Mouse (Mus musculus): ENCODE data around the gene Mgrn1. TPM values are rescaled to one million over a fixed set of nuclear protein-coding genes. Genes with fewer than 3 reads are reported as not detected.

The Mgrn1 gene
- polyA plus RNA-seq, 1 experiment from 2014 or later = 57.8 TPM

DNA sequence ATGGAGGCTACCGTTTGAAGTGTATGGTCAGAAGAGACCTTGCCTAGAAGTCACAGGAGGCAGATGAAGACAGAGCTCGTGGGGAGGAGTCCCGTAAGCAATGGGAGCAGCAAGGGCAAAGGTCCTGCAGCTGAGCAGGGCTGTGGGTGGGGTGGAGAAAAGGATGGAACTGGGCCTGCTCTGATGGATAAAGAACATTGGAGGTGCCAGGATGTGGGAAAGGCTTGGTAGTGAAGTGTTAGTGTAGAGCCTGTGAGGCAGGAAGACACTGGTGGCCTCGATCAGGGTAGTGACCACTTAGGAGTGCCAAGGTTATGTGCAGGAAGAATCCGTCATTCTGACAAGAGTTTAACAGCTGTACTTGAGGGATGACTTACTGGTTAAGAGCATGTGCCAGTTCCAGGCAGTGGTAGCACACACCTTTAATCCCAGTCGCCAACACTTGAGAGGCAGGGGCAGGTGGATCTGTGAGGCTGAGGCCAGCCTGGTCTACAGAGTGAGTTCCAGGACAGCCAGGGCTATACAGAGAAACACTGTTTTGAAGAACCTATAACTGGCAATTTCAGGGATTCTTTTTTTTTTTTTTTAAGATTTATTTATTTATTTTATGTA, 17.5 kb downstream of the Mgrn1 start:
- Histone ChIP-seq H3K9ac (ENCODE audit: low read depth, low read length) (no peak overlapping the region), H3K4me1 (replicated peaks; ENCODE audit: control insufficient read depth, insufficient read depth, low read length) (no peaks in the 10 kb centered on the region), H3K4me2 (replicated peaks; ENCODE audit: low read depth) (no peak overlapping the region), H3K36me3 (ENCODE audit: control insufficient read depth, insufficient read depth) (0 out of 2 replicates have a peak, but pooled peaks cover 13% of the 10 kb centered on the region), H3K27me3 (replicated peaks; ENCODE audit: control insufficient read depth, insufficient read depth, low read length) (no peaks in the 10 kb centered on the region), H3K4me3 (ENCODE audit: low read depth, low read length) (no peak overlapping the region), H3K27ac (ENCODE audit: low read depth, low read length) (no peak overlapping the region), H3K9me3 (ENCODE audit: control insufficient read depth) (no peaks in the 10 kb centered on the region)
- no peak for TF ChIP-seq CTCF (IDR thresholded peaks at IDR 0.05; ENCODE audit: low read depth)
- 39% methylated on average over 6 of the region's 6 CpGs for WGBS
- ATAC-seq = peak; percentile 72

DNA sequence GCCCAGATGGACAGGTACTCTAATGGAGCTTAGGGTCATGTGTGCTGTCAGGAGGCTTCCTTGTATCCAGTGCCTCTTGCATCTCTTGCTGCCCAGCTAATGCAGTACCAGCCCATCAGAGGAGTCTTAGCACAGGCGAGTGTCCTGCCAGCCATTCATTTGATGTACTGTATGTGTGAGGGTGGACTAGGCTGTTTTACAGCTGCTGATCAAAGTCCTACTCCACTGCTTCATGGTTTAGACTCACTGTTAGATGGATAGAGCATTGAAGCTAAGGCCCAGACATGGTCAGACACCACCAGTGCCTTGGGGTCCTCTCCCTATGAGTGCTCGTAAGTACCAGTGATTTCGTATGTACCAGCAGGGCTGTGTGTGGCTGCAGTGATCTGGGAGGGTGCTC, 18.8 kb downstream of the Mgrn1 start:
- ATAC-seq = peak; percentile 61
- TF ChIP-seq CTCF (IDR thresholded peaks at IDR 0.05; ENCODE audit: low read depth) = no peak
- WGBS = 74% methylated on average over 3 of the region's 3 CpGs

DNA sequence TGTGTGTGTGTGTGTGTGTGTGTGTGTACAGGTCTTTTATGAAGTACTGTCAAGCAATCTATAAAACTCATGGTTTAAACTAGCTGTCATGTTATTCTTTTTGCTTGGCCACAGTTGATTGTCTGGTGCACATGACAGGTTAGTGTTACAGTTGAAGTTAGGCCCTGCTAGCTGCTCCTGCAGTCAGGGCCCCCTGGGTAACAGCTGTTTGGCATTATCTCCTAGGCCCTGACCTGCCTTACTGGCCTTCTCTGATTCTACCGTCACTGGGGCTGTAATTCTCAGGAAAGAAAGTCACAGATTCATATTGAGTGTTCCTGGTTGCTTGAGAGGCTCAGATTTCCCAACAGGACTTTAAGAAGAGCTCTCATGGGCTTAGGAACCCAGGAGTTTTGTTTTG, 19.5 kb downstream of the Mgrn1 start:
- Histone ChIP-seq H3K27me3 (replicated peaks; ENCODE audit: control insufficient read depth, insufficient read depth, low read length) (no peaks in the 10 kb centered on the region), H3K9ac (ENCODE audit: low read depth, low read length) (no peak overlapping the region), H3K36me3 (ENCODE audit: control insufficient read depth, insufficient read depth) (peaks cover 27% of the 10 kb centered on the region), H3K27ac (ENCODE audit: low read depth, low read length) (no peak overlapping the region), H3K9me3 (ENCODE audit: control insufficient read depth) (no peaks in the 10 kb centered on the region), H3K4me1 (replicated peaks; ENCODE audit: control insufficient read depth, insufficient read depth, low read length) (no peaks in the 10 kb centered on the region), H3K4me3 (ENCODE audit: low read depth, low read length) (no peak overlapping the region), H3K4me2 (replicated peaks; ENCODE audit: low read depth) (no peak overlapping the region)
- WGBS = 52% methylated on average over 1 of the region's 1 CpGs
- ATAC-seq = no peak
- no peak for TF ChIP-seq CTCF (IDR thresholded peaks at IDR 0.05; ENCODE audit: low read depth)

More for the DNA sequence above, 18.8 kb downstream of the Mgrn1 start:
- Histone ChIP-seq H3K4me2 (replicated peaks; ENCODE audit: low read depth) (no peak overlapping the region), H3K27me3 (replicated peaks; ENCODE audit: control insufficient read depth, insufficient read depth, low read length) (no peaks in the 10 kb centered on the region), H3K36me3 (ENCODE audit: control insufficient read depth, insufficient read depth) (peaks cover 23% of the 10 kb centered on the region), H3K27ac (ENCODE audit: low read depth, low read length) (no peak overlapping the region), H3K9ac (ENCODE audit: low read depth, low read length) (no peak overlapping the region), H3K4me3 (ENCODE audit: low read depth, low read length) (no peak overlapping the region), H3K4me1 (replicated peaks; ENCODE audit: control insufficient read depth, insufficient read depth, low read length) (no peaks in the 10 kb centered on the region), H3K9me3 (ENCODE audit: control insufficient read depth) (no peaks in the 10 kb centered on the region)

DNA sequence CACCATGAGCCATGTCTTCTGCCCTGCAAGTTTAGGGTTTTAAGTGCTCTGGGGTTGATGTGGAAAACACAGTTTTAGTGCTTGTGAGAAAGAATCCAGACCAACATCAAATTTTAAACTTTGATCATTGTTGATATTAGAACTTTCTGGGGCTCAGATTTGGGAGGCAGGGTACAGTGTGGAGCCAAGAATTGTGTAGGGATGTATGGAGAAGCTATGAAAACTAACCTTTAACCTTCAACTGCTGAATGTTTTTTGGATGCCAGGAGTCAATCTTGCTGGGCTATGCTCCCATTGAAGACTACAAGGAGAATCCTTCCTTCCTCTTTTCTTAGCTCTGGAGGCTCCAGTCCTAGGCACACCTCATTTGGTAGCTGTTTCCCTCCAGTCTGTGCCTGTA, 20.5 kb downstream of the Mgrn1 start:
- no peaks in the 10 kb centered on the region for H3K9me3 ChIP-seq (ENCODE audit: control insufficient read depth)
- no peaks in the 10 kb centered on the region for H3K4me1 ChIP-seq (replicated peaks; ENCODE audit: control insufficient read depth, insufficient read depth, low read length)
- no peak overlapping the region for H3K9ac ChIP-seq (ENCODE audit: low read depth, low read length)
- TF ChIP-seq CTCF (IDR thresholded peaks at IDR 0.05; ENCODE audit: low read depth) = no peak
- no peak overlapping the region for H3K4me2 ChIP-seq (replicated peaks; ENCODE audit: low read depth)
- H3K4me3 ChIP-seq (ENCODE audit: low read depth, low read length) = no peak overlapping the region
- ATAC-seq = no peak
- H3K27ac ChIP-seq (ENCODE audit: low read depth, low read length) = no peak overlapping the region
- H3K27me3 ChIP-seq (replicated peaks; ENCODE audit: control insufficient read depth, insufficient read depth, low read length) = no peaks in the 10 kb centered on the region
- peaks cover 31% of the 10 kb centered on the region for H3K36me3 ChIP-seq (ENCODE audit: control insufficient read depth, insufficient read depth)

DNA sequence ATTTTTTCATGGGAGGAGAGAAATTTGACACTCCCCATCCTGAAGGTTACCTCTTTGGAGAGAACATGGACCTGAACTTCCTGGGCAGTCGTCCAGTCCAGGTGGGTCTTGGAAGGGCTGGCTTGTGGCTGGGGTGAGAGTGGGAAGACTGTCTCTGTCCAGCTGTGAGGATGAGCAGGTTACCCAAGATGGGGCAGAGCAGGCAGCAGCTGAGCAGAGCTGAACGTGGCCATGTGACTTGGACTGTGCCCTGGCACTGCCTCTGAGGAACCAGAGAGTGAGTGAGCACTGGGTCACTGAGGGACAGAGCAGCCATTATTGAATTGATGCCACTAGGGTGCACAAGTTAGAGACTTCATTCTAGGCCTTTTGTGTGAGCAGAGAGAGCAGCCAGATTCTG, 21.3 kb downstream of the Mgrn1 start:
- Histone ChIP-seq H3K9ac (ENCODE audit: low read depth, low read length) (no peak overlapping the region), H3K27me3 (replicated peaks; ENCODE audit: control insufficient read depth, insufficient read depth, low read length) (no peaks in the 10 kb centered on the region), H3K9me3 (ENCODE audit: control insufficient read depth) (no peaks in the 10 kb centered on the region), H3K4me2 (replicated peaks; ENCODE audit: low read depth) (no peak overlapping the region), H3K27ac (ENCODE audit: low read depth, low read length) (no peak overlapping the region; the same call in 1 of the 2 replicates), H3K4me3 (ENCODE audit: low read depth, low read length) (no peak overlapping the region), H3K36me3 (ENCODE audit: control insufficient read depth, insufficient read depth) (peaks cover 37% of the 10 kb centered on the region), H3K4me1 (replicated peaks; ENCODE audit: control insufficient read depth, insufficient read depth, low read length) (no peaks in the 10 kb centered on the region)
- ATAC-seq = no peak
- TF ChIP-seq CTCF (IDR thresholded peaks at IDR 0.05; ENCODE audit: low read depth) = no peak
- WGBS = 53% methylated on average over 2 of the region's 2 CpGs

DNA sequence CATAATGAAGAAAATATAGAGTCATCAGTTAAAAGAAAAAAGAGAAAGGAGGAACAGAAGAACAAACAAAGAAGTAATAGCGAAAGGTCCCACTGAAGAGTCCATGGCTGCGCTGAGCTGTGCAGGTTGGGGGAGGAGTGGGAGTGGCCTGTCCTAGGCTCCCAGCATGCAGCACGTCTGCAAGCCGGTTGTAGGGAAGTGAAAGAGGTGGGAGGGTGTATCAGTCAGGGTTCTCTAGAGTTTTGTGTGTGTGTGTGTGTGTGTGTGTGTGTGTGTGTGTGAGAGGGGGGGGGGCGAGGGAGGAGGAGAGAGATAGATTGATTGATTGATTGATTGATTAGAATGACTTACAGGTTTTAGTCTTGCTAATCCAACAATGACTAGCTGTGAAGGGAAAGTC, 21.9 kb downstream of the Mgrn1 start:
- no peak overlapping the region for H3K9ac ChIP-seq (ENCODE audit: low read depth, low read length)
- no peak for ATAC-seq
- H3K27ac ChIP-seq (ENCODE audit: low read depth, low read length) = no peak overlapping the region
- no peaks in the 10 kb centered on the region for H3K4me1 ChIP-seq (replicated peaks; ENCODE audit: control insufficient read depth, insufficient read depth, low read length)
- H3K36me3 ChIP-seq (ENCODE audit: control insufficient read depth, insufficient read depth) = peaks cover 43% of the 10 kb centered on the region
- WGBS = 55% methylated on average over 5 of the region's 5 CpGs
- no peaks in the 10 kb centered on the region for H3K9me3 ChIP-seq (ENCODE audit: control insufficient read depth)
- TF ChIP-seq CTCF (IDR thresholded peaks at IDR 0.05; ENCODE audit: low read depth) = no peak
- H3K4me2 ChIP-seq (replicated peaks; ENCODE audit: low read depth) = no peak overlapping the region
- H3K4me3 ChIP-seq (ENCODE audit: low read depth, low read length) = no peak overlapping the region
- H3K27me3 ChIP-seq (replicated peaks; ENCODE audit: control insufficient read depth, insufficient read depth, low read length) = no peaks in the 10 kb centered on the region

- H3K9me3 ChIP-seq (ENCODE audit: control insufficient read depth) = no peaks in the 10 kb centered on the region
- H3K27ac ChIP-seq (ENCODE audit: low read depth, low read length) = no peak overlapping the region
- H3K4me1 ChIP-seq (replicated peaks; ENCODE audit: control insufficient read depth, insufficient read depth, low read length) = no peaks in the 10 kb centered on the region
- H3K27me3 ChIP-seq (replicated peaks; ENCODE audit: control insufficient read depth, insufficient read depth, low read length) = no peaks in the 10 kb centered on the region
- no peak for ATAC-seq
- no peak overlapping the region for H3K9ac ChIP-seq (ENCODE audit: low read depth, low read length)
- no peak overlapping the region for H3K4me2 ChIP-seq (replicated peaks; ENCODE audit: low read depth)
- peaks cover 58% of the 10 kb centered on the region for H3K36me3 ChIP-seq (ENCODE audit: control insufficient read depth, insufficient read depth)
- WGBS = 97% methylated on average over 2 of the region's 2 CpGs
- TF ChIP-seq CTCF (IDR thresholded peaks at IDR 0.05; ENCODE audit: low read depth) = peak; percentile 63
- H3K4me3 ChIP-seq (ENCODE audit: low read depth, low read length) = no peak overlapping the region
These were observed 23.7 kb downstream of the Mgrn1 start for GRCm38 (mm10) chr16:4909745-4910144.

Data from intestine, postnatal 0 days (tissue).